Mouse (Mus musculus): ENCODE measurements at regions not wholly inside any gene's neighbourhood (a gene's known extent, or its start where the extent isn't known, plus 50 kb on each side); places are given as distances from the start of the nearest gene placed in this dataset.

DNA sequence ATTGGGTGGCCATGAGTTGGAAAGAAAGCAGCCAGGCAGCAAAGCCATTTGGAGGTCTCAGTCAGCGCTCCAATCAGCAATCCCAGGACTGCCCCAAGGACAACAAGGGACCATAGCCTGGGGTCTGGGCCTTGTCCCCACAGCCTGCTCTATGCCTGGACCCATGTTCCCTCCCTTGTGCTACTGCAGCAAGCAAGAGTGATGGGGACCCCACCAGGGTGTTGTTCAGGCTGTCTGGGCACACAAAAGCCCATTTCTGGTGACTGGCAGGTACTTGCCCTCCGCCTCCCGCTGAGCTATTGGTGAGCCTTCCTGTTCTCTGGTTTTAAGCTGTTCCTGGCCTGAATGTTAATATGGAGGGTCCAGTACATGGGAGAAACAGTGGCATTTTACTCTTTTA is 71.2 kb upstream of the A230072I06Rik start:
- TF ChIP-seq CEBPB (IDR thresholded peaks at IDR 0.05; ENCODE audit: low read depth) = no peak
- TF ChIP-seq CTCF (IDR thresholded peaks at IDR 0.05; ENCODE audit: control insufficient read depth, insufficient read depth, insufficient read length) = no peak
- TF ChIP-seq MYOD1 (IDR thresholded peaks at IDR 0.05; ENCODE audit: control insufficient read depth, insufficient read length, low read depth) = no peak
- no peak for TF ChIP-seq FOSL1 (IDR thresholded peaks at IDR 0.05; ENCODE audit: insufficient read depth, low read length, poor library complexity, severe bottlenecking)
- TF ChIP-seq MAX (IDR thresholded peaks at IDR 0.05) = no peak
